Mouse (Mus musculus) heart, embryonic 12.5 days (tissue): ENCODE measurements around the gene Spns2. TPM values are rescaled to one million over a fixed set of nuclear protein-coding genes. Genes with fewer than 3 reads are reported as not detected.
"Not testable (repeated sequence)": the region's sequence is repeated elsewhere in the genome, so short reads cannot be mapped to it uniquely, and the experiment has no call there.

Experiments used
- ATAC-seq: fragments of 200-750 bp; cut with Nextera tagmentation; 2 replicates; pipeline ENCODE4 v1.8.0; 2017; ENCODE audit warnings: moderate TSS enrichment, moderate library complexity; ENCODE audit not compliant: insufficient number of reproducible peaks, low FRiP score
- H3K27ac ChIP-seq: fragments of 300-500 bp; sonication (generic); 2 replicates; pipeline ENCODE4 v1.5.1; 2016; ENCODE audit warnings: mild to moderate bottlenecking, moderate library complexity; ENCODE audit not compliant: poor library complexity, severe bottlenecking
- H3K27me3 ChIP-seq: fragments of 300-500 bp; sonication (generic); replicated peaks from 2 replicates; pipeline ENCODE4 v1.6.1; 2016; ENCODE audit warnings: mild to moderate bottlenecking, moderate library complexity
- H3K36me3 ChIP-seq: fragments of 300-500 bp; sonication (generic); 2 replicates; pipeline ENCODE4 v1.6.1; 2016; ENCODE audit warnings: mild to moderate bottlenecking, moderate library complexity
- H3K4me1 ChIP-seq: fragments of 300-500 bp; sonication (generic); replicated peaks from 2 replicates; pipeline ENCODE4 v1.6.1; 2016; ENCODE audit warnings: mild to moderate bottlenecking
- H3K4me2 ChIP-seq: fragments of 300-500 bp; sonication (generic); 2 replicates; pipeline ENCODE4 v1.6.1; 2016; ENCODE audit warnings: mild to moderate bottlenecking, moderate library complexity
- H3K4me3 ChIP-seq: fragments of 300-500 bp; sonication (generic); 2 replicates; pipeline ENCODE4 v1.5.1; 2016; ENCODE audit warnings: mild to moderate bottlenecking
- H3K9ac ChIP-seq: fragments of 300-500 bp; sonication (generic); 2 replicates; pipeline ENCODE4 v1.6.1; 2016; ENCODE audit warnings: mild to moderate bottlenecking, moderate library complexity
- H3K9me3 ChIP-seq: fragments of 300-500 bp; sonication (generic); replicated peaks from 2 replicates; pipeline ENCODE4 v1.6.1; 2016; ENCODE audit warnings: mild to moderate bottlenecking, moderate library complexity
- WGBS: fragments of 180-500 bp; shearing (Covaris S2); methylation state at CpG from one replicate; pipeline ENCODE4 v1.1.7; 2016; 5-methylcytosine and 5-hydroxymethylcytosine counted together
- polyA plus RNA-seq: library from polyadenylated mRNA; unstranded; fragments of >200 nt; fragmentation: Nextera tagmentation; extraction: Ambion mirVana; gene quantifications from 2 replicates; pipeline ENCODE4 v1.2.1, GENCODE M21; 2016

The Spns2 gene
- polyA plus RNA-seq, 1 experiment from 2014 or later: 3.5 TPM

GRCm38 (mm10) chr11:72453105-72453953, 36.4 kb downstream of the Spns2 start:
- no peaks in the 10 kb centered on the region for H3K9me3 ChIP-seq
- H3K4me2 ChIP-seq: no peak overlapping the region
- H3K9ac ChIP-seq: no peak overlapping the region
- no peak overlapping the region for H3K27ac ChIP-seq
- no peak for ATAC-seq
- no peaks in the 10 kb centered on the region for H3K27me3 ChIP-seq
- H3K4me3 ChIP-seq: no peak overlapping the region
- WGBS: 59% methylated on average over 15 of the region's 15 CpGs
- H3K4me1 ChIP-seq: peaks cover 18% of the 10 kb centered on the region
- peaks cover 46% of the 10 kb centered on the region for H3K36me3 ChIP-seq

- H3K4me3 ChIP-seq: no peak overlapping the region
- no peak overlapping the region for H3K27ac ChIP-seq
- no peak overlapping the region for H3K9ac ChIP-seq
- ATAC-seq: no peak
- WGBS: 87% methylated on average over 3 of the region's 3 CpGs
- 0 out of 2 replicates have a peak, but pooled peaks cover 7% of the 10 kb centered on the region for H3K4me1 ChIP-seq
- peaks cover 58% of the 10 kb centered on the region for H3K36me3 ChIP-seq
- H3K27me3 ChIP-seq: no peaks in the 10 kb centered on the region
- H3K9me3 ChIP-seq: no peaks in the 10 kb centered on the region
- H3K4me2 ChIP-seq: no peak overlapping the region
Observed at GRCm38 (mm10) chr11:72452140-72452665, 37.5 kb downstream of the Spns2 start.

GRCm38 (mm10) chr11:72447475-72447874, 42.2 kb downstream of the Spns2 start:
- Histone ChIP-seq H3K4me3 (no peak overlapping the region), H3K27ac (no peak overlapping the region), H3K4me1 (peaks cover 4% of the 10 kb centered on the region), H3K4me2 (no peak overlapping the region), H3K36me3 (peaks cover 100% of the 10 kb centered on the region), H3K9ac (no peak overlapping the region), H3K9me3 (no peaks in the 10 kb centered on the region), H3K27me3 (no peaks in the 10 kb centered on the region)
- WGBS: 73% methylated on average over 8 of the region's 8 CpGs
- ATAC-seq: no peak

- Histone ChIP-seq H3K4me1 (peaks cover 13% of the 10 kb centered on the region), H3K27me3 (no peaks in the 10 kb centered on the region)
Observed at GRCm38 (mm10) chr11:72446311-72447105, 43.2 kb downstream of the Spns2 start.

GRCm38 (mm10) chr11:72440965-72441664, 48.6 kb downstream of the Spns2 start, which contains the start of gene Mybbp1a:
Gene Mybbp1a (plus strand): TSS chr11:72441355.
- peak; percentile 93 for ATAC-seq
- Histone ChIP-seq H3K27ac (peak within 1 kb of the TSS; percentile 89), H3K4me1 (peaks cover 13% of the 10 kb centered on the region), H3K36me3 (peaks cover 39% of the 10 kb centered on the region), H3K9ac (peak within 1 kb of the TSS; percentile 80), H3K4me2 (peak within 1 kb of the TSS; percentile 94), H3K9me3 (no peaks in the 10 kb centered on the region), H3K4me3 (peak within 1 kb of the TSS; percentile 78), H3K27me3 (0 out of 2 replicates have a peak, but pooled peaks cover 10% of the 10 kb centered on the region)
- WGBS: under 1% methylated on average over 46 of the region's 46 CpGs

More at GRCm38 (mm10) chr11:72446311-72447105, 43.2 kb downstream of the Spns2 start:
- no peak overlapping the region for H3K4me3 ChIP-seq
- H3K4me2 ChIP-seq: no peak overlapping the region
- ATAC-seq: no peak
- no peak overlapping the region for H3K9ac ChIP-seq
- peaks cover 93% of the 10 kb centered on the region for H3K36me3 ChIP-seq
- WGBS: 89% methylated on average over 6 of the region's 6 CpGs
- H3K27ac ChIP-seq: no peak overlapping the region
- H3K9me3 ChIP-seq: no peaks in the 10 kb centered on the region

- peaks cover 34% of the 10 kb centered on the region for H3K36me3 ChIP-seq
- H3K9me3 ChIP-seq, ATAC-seq, H3K27me3 ChIP-seq: not testable (repeated sequence)
- 41% methylated on average over 6 of the region's 6 CpGs for WGBS
- H3K27ac ChIP-seq: peak overlapping the region; percentile 89
- peak overlapping the region; percentile 94 for H3K4me2 ChIP-seq
- peak overlapping the region; percentile 80 for H3K9ac ChIP-seq
- H3K4me1 ChIP-seq: peaks cover 16% of the 10 kb centered on the region
- peak overlapping the region; percentile 78 for H3K4me3 ChIP-seq
Observed at GRCm38 (mm10) chr11:72440597-72440964, 49.1 kb downstream of the Spns2 start.

- 0 out of 2 replicates have a peak, but pooled peaks cover 10% of the 10 kb centered on the region for H3K27me3 ChIP-seq
- no peak overlapping the region for H3K27ac ChIP-seq
- 61% methylated on average over 4 of the region's 4 CpGs for WGBS
- no peak overlapping the region for H3K9ac ChIP-seq
- no peaks in the 10 kb centered on the region for H3K9me3 ChIP-seq
- peaks cover 12% of the 10 kb centered on the region for H3K36me3 ChIP-seq
- H3K4me2 ChIP-seq: no peak overlapping the region
- no peak overlapping the region for H3K4me3 ChIP-seq
- no peak for ATAC-seq
- peaks cover 20% of the 10 kb centered on the region for H3K4me1 ChIP-seq
Observed at GRCm38 (mm10) chr11:72438411-72438810, 51.3 kb downstream of the Spns2 start.

GRCm38 (mm10) chr11:72436756-72437650, 52.7 kb downstream of the Spns2 start:
- H3K4me1 ChIP-seq: peaks cover 11% of the 10 kb centered on the region
- no peak overlapping the region for H3K4me3 ChIP-seq
- H3K9me3 ChIP-seq: no peaks in the 10 kb centered on the region
- H3K27me3 ChIP-seq: 0 out of 2 replicates have a peak, but pooled peaks cover 10% of the 10 kb centered on the region
- no peak overlapping the region for H3K4me2 ChIP-seq
- no peaks in the 10 kb centered on the region for H3K36me3 ChIP-seq
- no peak overlapping the region for H3K9ac ChIP-seq
- no peak for ATAC-seq
- WGBS: 82% methylated on average over 16 of the region's 16 CpGs
- no peak overlapping the region for H3K27ac ChIP-seq

- Histone ChIP-seq H3K4me1 (peaks cover 7% of the 10 kb centered on the region; the same call in 1 of the 2 replicates), H3K4me3 (no peak overlapping the region), H3K27me3 (0 out of 2 replicates have a peak, but pooled peaks cover 10% of the 10 kb centered on the region), H3K9me3 (no peaks in the 10 kb centered on the region), H3K36me3 (no peaks in the 10 kb centered on the region), H3K4me2 (no peak overlapping the region), H3K9ac (no peak overlapping the region), H3K27ac (no peak overlapping the region)
- WGBS: 74% methylated on average over 5 of the region's 5 CpGs
- ATAC-seq: no peak
Observed at GRCm38 (mm10) chr11:72436271-72436670, 53.4 kb downstream of the Spns2 start.

GRCm38 (mm10) chr11:72435694-72436045, 54.0 kb downstream of the Spns2 start:
- H3K9me3 ChIP-seq: no peaks in the 10 kb centered on the region
- WGBS: 45% methylated on average over 2 of the region's 2 CpGs
- no peaks in the 10 kb centered on the region for H3K36me3 ChIP-seq
- ATAC-seq: no peak
- H3K27ac ChIP-seq: no peak overlapping the region
- H3K4me3 ChIP-seq: no peak overlapping the region
- H3K9ac ChIP-seq: no peak overlapping the region
- H3K4me1 ChIP-seq: peaks cover 7% of the 10 kb centered on the region; the same call in 1 of the 2 replicates
- 0 out of 2 replicates have a peak, but pooled peaks cover 10% of the 10 kb centered on the region for H3K27me3 ChIP-seq
- no peak overlapping the region for H3K4me2 ChIP-seq
